Comparison of ENCODE assay signal across 24 mouse cellular contexts in genomic region chr17:46993625-46994024, GRCm38 (mm10).
"Had no signal": no experiment of that assay in that cellular context is flagged by ENCODE, and none has a peak within 500 bp of the region (broad histone marks: within the 10 kb centered on the region; RNA-seq: fewer than 3 reads in every experiment).

No protein-coding gene starts in this region.

- H3K4me2 ChIP-seq: heart, embryonic 11.5 days; heart, embryonic 13.5 days; heart, embryonic 15.5 days; hindbrain, embryonic 13.5 days; intestine, embryonic 15.5 days; limb, embryonic 12.5 days had no signal

- DNase-seq: gastrocnemius, postnatal 14 days; gastrocnemius, postnatal 36 days; heart, adult 18-20 months; heart, postnatal 14 days; heart, postnatal 36 days; kidney, adult 18-20 months; kidney, adult 8-10 months; kidney, postnatal 10 days; kidney, postnatal 25 days; kidney, postnatal 4 days; lung, adult 2 months had no signal

- H3K9ac ChIP-seq: heart, embryonic 13.5 days; heart, embryonic 15.5 days; hindbrain, embryonic 13.5 days; intestine, embryonic 15.5 days; limb, embryonic 12.5 days; liver, embryonic 14.5 days had no signal

- H3K27me3 ChIP-seq: heart, embryonic 13.5 days; heart, embryonic 15.5 days; hindbrain, embryonic 13.5 days; intestine, embryonic 15.5 days; limb, embryonic 12.5 days had no signal

- H3K4me3 ChIP-seq: heart, embryonic 13.5 days; heart, embryonic 15.5 days; hindbrain, embryonic 13.5 days; intestine, embryonic 15.5 days; layer of hippocampus, adult 2 months; left cerebral cortex, adult 2 months; limb, embryonic 10.5 days; limb, embryonic 12.5 days had no signal

- H3K4me1 ChIP-seq: hindbrain, embryonic 13.5 days; intestine, embryonic 15.5 days; limb, embryonic 12.5 days had no signal

- H3K9me3 ChIP-seq: heart, embryonic 13.5 days; heart, embryonic 15.5 days; hindbrain, embryonic 13.5 days; intestine, embryonic 15.5 days; limb, embryonic 10.5 days; limb, embryonic 12.5 days had no signal

- H3K27ac ChIP-seq: heart, embryonic 13.5 days; heart, embryonic 15.5 days; hindbrain, embryonic 13.5 days; intestine, embryonic 15.5 days; layer of hippocampus, adult 2 months; left cerebral cortex, adult 2 months; limb, embryonic 10.5 days; limb, embryonic 12.5 days; liver, embryonic 14.5 days had no signal

- ATAC-seq: hindbrain, embryonic 16.5 days; inflammation-experienced regulatory T-cells, adult 6 months; intestine, embryonic 15.5 days; intestine, postnatal 0 days had no signal
